Mouse (Mus musculus) limb, embryonic 12.5 days (tissue): Measurements from ENCODE around the gene Hid1. TPM values are rescaled to one million over a fixed set of nuclear protein-coding genes. Genes with fewer than 3 reads are reported as not detected.
"Not testable (repeated sequence)": the region's sequence is repeated elsewhere in the genome, so short reads cannot be mapped to it uniquely, and the experiment has no call there.

Experiments used
- ATAC-seq: fragments of 200-750 bp; cut with Nextera tagmentation; 2 replicates; pipeline ENCODE4 v1.8.0; 2017; ENCODE audit warnings: low read depth, moderate TSS enrichment; ENCODE audit not compliant: insufficient number of reproducible peaks, insufficient read depth, low FRiP score, low TSS enrichment
- H3K27ac ChIP-seq: fragments of 300-500 bp; sonication (generic); 2 replicates; pipeline ENCODE4 v1.5.1; 2016; ENCODE audit warnings: mild to moderate bottlenecking, moderate library complexity
- H3K27me3 ChIP-seq: fragments of 300-500 bp; sonication (generic); 2 replicates; pipeline ENCODE4 v1.6.1; 2016; ENCODE audit warnings: mild to moderate bottlenecking, moderate library complexity
- H3K36me3 ChIP-seq: fragments of 300-500 bp; sonication (generic); 2 replicates; pipeline ENCODE4 v1.6.1; 2016; ENCODE audit warnings: mild to moderate bottlenecking, moderate library complexity
- H3K4me1 ChIP-seq: fragments of 300-500 bp; sonication (generic); replicated peaks from 2 replicates; pipeline ENCODE4 v1.6.1; 2016
- H3K4me2 ChIP-seq: fragments of 300-500 bp; sonication (generic); 2 replicates; pipeline ENCODE4 v1.6.1; 2016; ENCODE audit warnings: mild to moderate bottlenecking, moderate library complexity
- H3K4me3 ChIP-seq: fragments of 300-500 bp; sonication (generic); replicated peaks from 2 replicates; pipeline ENCODE4 v1.5.1; 2016; ENCODE audit warnings: mild to moderate bottlenecking
- H3K9ac ChIP-seq: fragments of 300-500 bp; sonication (generic); replicated peaks from 2 replicates; pipeline ENCODE4 v1.6.1; 2016; ENCODE audit warnings: mild to moderate bottlenecking, moderate library complexity
- H3K9me3 ChIP-seq: fragments of 300-500 bp; sonication (generic); 2 replicates; pipeline ENCODE4 v1.6.1; 2016; ENCODE audit warnings: mild to moderate bottlenecking, moderate library complexity
- WGBS: fragments of 180-500 bp; shearing (Covaris S2); methylation state at CpG from one replicate; pipeline ENCODE4 v1.1.7; 2016; 5-methylcytosine and 5-hydroxymethylcytosine counted together
- polyA plus RNA-seq: library from polyadenylated mRNA; unstranded; fragments of >200 nt; fragmentation: Nextera tagmentation; extraction: Ambion mirVana; gene quantifications from 2 replicates; pipeline ENCODE4 v1.2.1, GENCODE M21; 2016

Hid1 gene
- polyA plus RNA-seq, 1 experiment from 2014 or later = 2.2 TPM

DNA sequence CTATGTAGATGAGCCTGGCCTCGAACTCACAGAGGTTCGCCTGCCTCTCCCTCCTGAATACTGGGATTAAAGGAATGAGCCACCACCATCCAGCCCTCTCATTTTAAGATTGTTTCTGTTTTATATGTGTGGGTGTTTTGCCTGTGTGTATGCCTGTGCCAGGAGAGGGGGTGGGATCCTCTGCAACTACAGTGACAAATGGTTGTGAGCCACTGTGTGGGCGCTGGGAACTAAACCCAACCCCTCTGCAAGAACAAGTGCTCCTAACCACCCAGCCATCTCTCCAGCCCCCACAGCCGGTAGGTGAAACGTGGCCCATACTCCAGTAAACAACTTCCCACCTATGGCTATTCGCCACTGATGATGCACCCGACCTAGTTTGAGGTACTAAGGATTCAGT lies 23.8 kb upstream of the Hid1 start:
- Histone ChIP-seq H3K9me3 (no peaks in the 10 kb centered on the region), H3K9ac (no peak overlapping the region), H3K4me1 (no peaks in the 10 kb centered on the region), H3K27me3 (peaks cover 8% of the 10 kb centered on the region), H3K36me3 (peaks cover 69% of the 10 kb centered on the region), H3K4me2 (no peak overlapping the region), H3K27ac (no peak overlapping the region), H3K4me3 (no peak overlapping the region)
- WGBS = 92% methylated on average over 7 of the region's 7 CpGs
- ATAC-seq = no peak

GRCm38 (mm10) chr11:115386859-115387258 lies 19.3 kb upstream of the Hid1 start:
- not testable (repeated sequence) for H3K4me3 ChIP-seq, H3K27ac ChIP-seq, H3K9me3 ChIP-seq, H3K4me2 ChIP-seq, H3K27me3 ChIP-seq, ATAC-seq, H3K9ac ChIP-seq
- Histone ChIP-seq H3K36me3 (peaks cover 26% of the 10 kb centered on the region), H3K4me1 (peaks cover 30% of the 10 kb centered on the region)
- 81% methylated on average over 3 of the region's 3 CpGs for WGBS

- H3K27me3 ChIP-seq = peaks cover 4% of the 10 kb centered on the region
- H3K4me2 ChIP-seq = no peak overlapping the region
- peaks cover 36% of the 10 kb centered on the region for H3K4me1 ChIP-seq
- 77% methylated on average over 5 of the region's 5 CpGs for WGBS
- ATAC-seq = no peak
- no peak overlapping the region for H3K27ac ChIP-seq
- no peak overlapping the region; the same call in 1 of the 2 replicates for H3K9ac ChIP-seq
- H3K9me3 ChIP-seq = no peaks in the 10 kb centered on the region
- peaks cover 5% of the 10 kb centered on the region; the same call in 1 of the 2 replicates for H3K36me3 ChIP-seq
- H3K4me3 ChIP-seq = no peak overlapping the region
Measured at GRCm38 (mm10) chr11:115384587-115384986, 17.0 kb upstream of the Hid1 start.

DNA sequence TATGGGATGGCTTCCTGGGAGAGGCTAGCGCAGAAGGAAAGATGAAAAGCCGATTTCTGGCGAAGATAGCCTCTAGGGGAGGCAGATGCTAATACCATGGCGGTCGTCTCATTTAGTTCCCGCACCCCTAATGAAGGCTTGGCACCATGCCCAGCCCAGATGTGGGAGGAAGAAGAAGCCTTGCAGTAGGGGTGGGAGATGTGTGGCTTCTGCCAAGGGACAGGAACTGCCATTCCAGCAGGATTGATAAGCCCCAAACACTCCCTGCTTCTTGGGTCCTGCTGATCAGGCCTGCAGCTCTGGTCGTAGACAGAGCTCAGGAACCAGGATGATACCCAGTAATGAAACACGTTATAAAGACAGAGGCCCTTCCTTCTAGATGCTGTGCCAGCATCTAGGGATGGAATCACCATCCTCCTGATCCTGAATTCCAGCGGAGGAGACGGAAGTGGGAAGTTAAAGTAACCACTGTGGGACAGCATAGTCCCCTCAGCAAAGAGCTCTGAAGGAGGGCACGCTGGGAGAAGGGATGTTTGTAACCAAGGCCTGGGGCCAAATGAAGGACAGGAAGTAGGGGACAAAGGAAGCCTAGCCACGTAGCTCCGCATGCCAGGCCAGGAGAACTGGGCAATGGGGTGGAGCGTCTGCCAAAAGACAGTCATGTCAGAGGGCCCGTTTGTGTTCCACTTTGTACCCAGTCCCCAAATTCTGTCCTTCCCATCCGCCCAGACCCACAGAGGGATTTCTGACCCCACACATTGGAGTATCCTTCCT lies 16.3 kb upstream of the Hid1 start:
- no peaks in the 10 kb centered on the region for H3K9me3 ChIP-seq
- 0 out of 2 replicates have a peak, but pooled peaks cover 4% of the 10 kb centered on the region for H3K36me3 ChIP-seq
- ATAC-seq = no peak
- H3K27ac ChIP-seq = no peak overlapping the region
- 60% methylated on average over 16 of the region's 16 CpGs for WGBS
- H3K27me3 ChIP-seq = peaks cover 4% of the 10 kb centered on the region
- H3K4me3 ChIP-seq = peak overlapping the region; percentile 84
- peak overlapping the region; percentile 87 for H3K4me2 ChIP-seq
- H3K9ac ChIP-seq = peak overlapping the region; percentile 90; the same call in 1 of the 2 replicates
- H3K4me1 ChIP-seq = peaks cover 36% of the 10 kb centered on the region

DNA sequence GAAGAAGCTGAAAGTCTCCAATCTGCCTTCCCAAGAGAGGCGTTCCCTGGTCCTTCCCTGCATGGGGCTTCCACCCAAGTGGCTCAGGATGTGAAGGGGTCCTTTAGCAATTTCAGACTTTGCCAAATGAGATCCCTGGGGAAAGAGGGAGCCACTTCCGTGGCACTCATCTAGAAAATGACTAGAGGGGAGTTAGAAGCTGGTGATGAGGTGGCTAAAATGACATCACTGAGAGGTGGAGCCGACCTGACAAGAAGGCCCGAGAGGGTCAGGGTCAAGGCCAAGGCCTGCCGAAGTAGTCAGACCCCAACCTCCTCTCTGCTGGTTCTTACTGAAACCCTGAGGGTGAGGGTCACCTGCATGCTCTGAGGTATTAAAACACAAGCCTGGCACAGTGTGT lies 15.3 kb upstream of the Hid1 start:
- no peak for ATAC-seq

DNA sequence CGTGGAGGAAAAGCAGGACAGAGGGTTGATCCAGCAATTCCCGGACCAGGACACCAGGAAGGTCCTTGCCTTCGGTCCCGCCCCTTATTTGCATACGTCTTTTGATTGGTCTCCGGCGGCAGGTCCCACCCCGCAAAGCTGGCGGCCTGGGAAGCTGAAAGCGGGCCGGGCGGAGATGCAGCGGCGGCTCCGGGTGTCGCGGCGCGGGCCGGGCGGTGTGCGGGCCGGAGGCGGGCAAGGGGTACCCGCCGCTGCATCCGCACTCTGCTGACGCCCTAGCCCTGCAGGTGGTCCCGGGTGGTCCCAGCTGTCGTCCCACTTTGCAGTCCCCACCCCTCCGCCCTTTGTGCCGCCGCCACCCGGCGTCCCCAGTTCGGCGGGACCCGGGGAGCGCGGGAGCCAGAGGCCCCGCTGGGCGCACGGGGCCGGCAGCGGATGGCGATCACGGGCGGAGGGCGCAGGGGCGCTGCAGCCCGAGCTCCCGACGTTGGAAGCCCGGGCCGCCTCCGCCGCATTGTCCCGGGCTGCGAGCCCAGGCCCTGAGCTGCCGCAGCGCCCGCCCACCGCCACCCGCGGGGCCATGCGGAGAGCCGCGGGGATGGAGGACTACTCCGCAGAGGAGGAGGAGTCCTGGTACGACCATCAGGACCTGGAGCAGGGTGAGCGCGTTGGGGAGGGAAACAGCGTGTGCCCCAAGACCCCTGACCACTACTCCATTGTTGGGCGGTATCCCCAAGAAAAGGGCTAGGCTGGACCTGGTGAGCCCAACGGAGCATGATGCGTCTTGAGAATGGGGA lies 14.4 kb upstream of the Hid1 start, which contains the start of gene Cdr2l:
TSS of gene Cdr2l (plus strand) at position 174 of the 797 bp plus-strand sequence.
- under 1% methylated on average over 76 of the region's 76 CpGs for WGBS
- H3K9ac ChIP-seq = peak within 1 kb of the TSS; percentile 90

More for the DNA sequence above, 15.3 kb upstream of the Hid1 start:
- Histone ChIP-seq H3K4me2 (peak overlapping the region; percentile 87), H3K27me3 (peaks cover 4% of the 10 kb centered on the region), H3K9ac (peak overlapping the region; percentile 90), H3K4me3 (peak overlapping the region; percentile 84), H3K9me3 (peaks cover 3% of the 10 kb centered on the region; the same call in 1 of the 2 replicates), H3K4me1 (peaks cover 36% of the 10 kb centered on the region), H3K27ac (no peak overlapping the region), H3K36me3 (no peaks in the 10 kb centered on the region)
- 15% methylated on average over 5 of the region's 5 CpGs for WGBS

GRCm38 (mm10) chr11:115381276-115381675 lies 13.7 kb upstream of the Hid1 start:
- no peak overlapping the region for H3K9ac ChIP-seq
- peaks cover 36% of the 10 kb centered on the region for H3K4me1 ChIP-seq

More for the DNA sequence above, 14.4 kb upstream of the Hid1 start, which contains the start of gene Cdr2l:
- peak; percentile 71 for ATAC-seq
- Histone ChIP-seq H3K36me3 (no peaks in the 10 kb centered on the region), H3K4me3 (peak within 1 kb of the TSS; percentile 84), H3K4me2 (peak within 1 kb of the TSS; percentile 87), H3K9me3 (peaks cover 4% of the 10 kb centered on the region; the same call in 1 of the 2 replicates), H3K27ac (peak within 1 kb of the TSS; percentile 90), H3K27me3 (peaks cover 4% of the 10 kb centered on the region), H3K4me1 (peaks cover 36% of the 10 kb centered on the region)

DNA sequence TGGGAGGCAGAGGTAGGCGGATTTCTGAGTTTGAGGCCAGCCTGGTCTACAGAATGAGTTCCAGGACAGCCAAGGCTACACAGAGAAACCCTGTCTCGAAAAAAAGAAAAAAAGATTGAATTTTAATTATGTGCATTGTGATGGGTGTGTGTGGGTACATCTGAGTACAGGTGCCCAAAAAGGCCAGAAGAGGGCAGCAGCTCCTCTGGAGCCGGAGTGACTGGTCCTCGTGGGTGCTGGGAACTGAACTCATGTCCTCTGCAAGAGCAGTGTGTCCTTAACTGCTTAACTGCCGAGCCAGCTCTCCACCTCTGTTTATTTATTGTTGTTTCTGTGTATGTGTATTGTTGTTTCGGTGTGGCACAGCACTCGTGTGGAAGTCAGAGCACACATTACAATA lies 10.3 kb upstream of the Hid1 start:
- Histone ChIP-seq H3K27me3 (peaks cover 40% of the 10 kb centered on the region), H3K27ac (no peak overlapping the region), H3K4me3 (no peak overlapping the region), H3K4me2 (no peak overlapping the region), H3K36me3 (no peaks in the 10 kb centered on the region), H3K9ac (no peak overlapping the region), H3K4me1 (peaks cover 17% of the 10 kb centered on the region), H3K9me3 (peaks cover 4% of the 10 kb centered on the region; the same call in 1 of the 2 replicates)
- no peak for ATAC-seq
- WGBS = 84% methylated on average over 7 of the region's 7 CpGs

More at GRCm38 (mm10) chr11:115381276-115381675, 13.7 kb upstream of the Hid1 start:
- no peak overlapping the region for H3K27ac ChIP-seq
- ATAC-seq = no peak
- peaks cover 4% of the 10 kb centered on the region; the same call in 1 of the 2 replicates for H3K9me3 ChIP-seq
- peak overlapping the region; percentile 87 for H3K4me2 ChIP-seq
- peak overlapping the region; percentile 84 for H3K4me3 ChIP-seq
- no peaks in the 10 kb centered on the region for H3K36me3 ChIP-seq
- H3K27me3 ChIP-seq = peaks cover 10% of the 10 kb centered on the region
- WGBS = 5% methylated on average over 9 of the region's 9 CpGs

- 82% methylated on average over 4 of the region's 4 CpGs for WGBS
Measured at GRCm38 (mm10) chr11:115377254-115377653, 9.7 kb upstream of the Hid1 start.

DNA sequence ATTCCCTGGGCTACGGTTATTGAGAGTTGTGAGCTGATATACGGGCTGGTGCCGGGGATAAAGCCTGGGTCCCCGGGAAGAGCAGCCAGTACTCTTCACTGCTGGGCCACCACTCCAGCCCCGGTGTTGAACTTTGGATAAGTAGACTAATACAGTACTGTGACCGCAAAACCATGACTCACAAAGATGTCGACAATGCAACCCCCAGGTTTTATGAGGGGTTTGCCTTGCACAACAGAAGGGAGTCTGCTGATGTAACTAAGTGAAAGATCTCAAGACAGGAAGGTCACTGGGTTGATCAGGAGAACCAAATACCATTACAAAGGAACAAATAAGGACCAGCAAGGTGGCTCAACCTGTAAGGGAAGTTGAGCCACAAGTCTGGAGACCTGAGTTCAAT lies 9.2 kb upstream of the Hid1 start:
- Histone ChIP-seq H3K36me3 (no peaks in the 10 kb centered on the region), H3K27ac (no peak overlapping the region), H3K27me3 (peaks cover 51% of the 10 kb centered on the region), H3K4me3 (no peak overlapping the region), H3K4me2 (no peak overlapping the region), H3K9me3 (peaks cover 4% of the 10 kb centered on the region; the same call in 1 of the 2 replicates), H3K9ac (no peak overlapping the region), H3K4me1 (peaks cover 12% of the 10 kb centered on the region)
- WGBS = 59% methylated on average over 7 of the region's 7 CpGs
- no peak for ATAC-seq

More at GRCm38 (mm10) chr11:115377254-115377653, 9.7 kb upstream of the Hid1 start:
- Histone ChIP-seq H3K9me3 (peaks cover 4% of the 10 kb centered on the region; the same call in 1 of the 2 replicates), H3K36me3 (no peaks in the 10 kb centered on the region), H3K4me2 (no peak overlapping the region), H3K4me1 (peaks cover 12% of the 10 kb centered on the region), H3K27me3 (peaks cover 46% of the 10 kb centered on the region), H3K27ac (no peak overlapping the region), H3K9ac (no peak overlapping the region), H3K4me3 (no peak overlapping the region)
- ATAC-seq = no peak
